Comparison of ENCODE assay signal across 8 mouse cellular contexts in genomic region chr15:102331610-102332015, GRCm38 (mm10). TPM values are rescaled to one million over a fixed set of nuclear protein-coding genes. Genes with fewer than 3 reads are reported as not detected.
DNase-seq lines count a peak whose midpoint lies in the region; ATAC-seq lines count a peak whose summit lies in the region.

Myg1 (plus strand) TSS chr15:102331709.

- peaks cover 24% of the 10 kb centered on the region for H3K4me1 ChIP-seq in hindbrain, embryonic 12.5 days

- under 1% methylated on average over 30 of the region's 30 CpGs for WGBS in hindbrain, embryonic 12.5 days

- H3K4me3 ChIP-seq in hindbrain, embryonic 12.5 days = peak within 1 kb of the TSS; percentile 76

- H3K9ac ChIP-seq in hindbrain, embryonic 12.5 days = peak within 1 kb of the TSS; percentile 76

- H3K27me3 ChIP-seq in hindbrain, embryonic 12.5 days = no peaks in the 10 kb centered on the region

- peak; percentile 88 for ATAC-seq in hindbrain, embryonic 12.5 days (ENCODE audit: low FRiP score)

- H3K9me3 ChIP-seq in hindbrain, embryonic 12.5 days (replicated peaks) = no peaks in the 10 kb centered on the region

- H3K27ac ChIP-seq in hindbrain, embryonic 12.5 days = peak within 1 kb of the TSS; percentile 76

- H3K36me3 ChIP-seq in hindbrain, embryonic 12.5 days = peaks cover 52% of the 10 kb centered on the region

- H3K4me2 ChIP-seq in hindbrain, embryonic 12.5 days (replicated peaks) = peak within 1 kb of the TSS; percentile 87

- peak; percentile 96 for DNase-seq in R1 (ENCODE audit: low read depth, low spot score)
- DNase-seq in cerebellum, postnatal 14 days = peak; percentile 81
- DNase-seq in frontal cortex, postnatal 14 days (ENCODE audit: low spot score in 2 of 2) = peak; percentile 69 to 77
- peak; percentile 82 to 85 for DNase-seq in layer of hippocampus, postnatal 36 days
- peak; percentile 83 for DNase-seq in lung, postnatal 25 days (ENCODE audit: low spot score)
- peak; percentile 77 for DNase-seq in retina, adult 2 months (ENCODE audit: low read depth, low spot score)
- peak; percentile 84 for DNase-seq in thymus, postnatal 25 days

RNA-seq across cellular contexts. Expression of gene Myg1, which starts in this region (rescaled TPM):
- 78.4 and 90.8 TPM in 2 replicates for polyA plus RNA-seq in hindbrain, embryonic 12.5 days (2016; fragmentation: Nextera tagmentation; extraction: Ambion mirVana)
- 10 to 100 TPM; 65.9 to 69.8 TPM for total RNA-seq in layer of hippocampus, postnatal 36 days (2021)

Comparison
In these comparisons a context has a peak if more than half of its experiments do, and no peak if none do; other contexts are left out.
1. Peak in every context shown above with its lines: DNase-seq, ATAC-seq, H3K4me3 ChIP-seq and H3K27ac ChIP-seq.